Mouse (Mus musculus) heart, postnatal 0 days (tissue): ENCODE results near the gene Chit1.

Experiments
- CTCF ChIP-seq: IDR thresholded peaks from 2 replicates; pipeline ENCODE4 v1.5.1; 2016; ENCODE audit warnings: antibody characterized with exemption, control low read depth, low read depth
- EP300 ChIP-seq: IDR thresholded peaks from 2 replicates; pipeline ENCODE4 v1.6.1; 2016; ENCODE audit warnings: antibody characterized with exemption, low read depth

DNA sequence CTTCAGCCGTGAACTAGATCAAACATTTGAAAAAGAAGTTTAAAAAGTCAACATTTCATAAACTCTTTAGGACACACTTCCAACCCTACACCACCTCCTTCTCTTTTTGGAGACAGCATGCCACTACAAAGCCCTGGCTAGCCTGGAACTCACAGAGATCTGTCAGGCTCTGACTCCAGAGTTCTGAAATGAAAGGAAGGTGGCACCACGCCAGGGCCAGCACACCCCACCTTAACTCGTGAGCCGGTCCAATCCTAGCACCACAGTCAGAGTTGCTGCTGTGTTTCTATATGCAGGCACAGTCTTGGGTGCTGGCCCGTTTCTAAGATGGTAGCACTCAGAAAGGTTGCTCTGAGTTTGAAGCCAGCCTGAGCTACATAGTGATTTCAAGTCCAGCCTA is 6.1 kb downstream of the Chit1 start:
- TF ChIP-seq CTCF (no peak), EP300 (no peak)
